Mouse (Mus musculus) stomach, embryonic 15.5 days (tissue): Measurements from ENCODE around the gene Itgae. TPM values are rescaled to one million over a fixed set of nuclear protein-coding genes. Genes with fewer than 3 reads are reported as not detected.

Source experiments
- ATAC-seq: fragments of 200-750 bp; cut with Nextera tagmentation; 2 replicates; pipeline ENCODE4 v1.8.0; 2017; ENCODE audit warnings: low read depth, moderate number of reproducible peaks, moderate TSS enrichment; ENCODE audit not compliant: insufficient read depth, low FRiP score
- H3K27ac ChIP-seq: fragments of 300-500 bp; sonication (generic); 2 replicates; pipeline ENCODE4 v1.5.1; 2015; ENCODE audit warnings: mild to moderate bottlenecking, inconsistent platforms
- H3K27me3 ChIP-seq: fragments of 300-500 bp; sonication (generic); replicated peaks from 2 replicates; pipeline ENCODE4 v1.6.1; 2015; ENCODE audit warnings: inconsistent platforms
- H3K36me3 ChIP-seq: fragments of 300-500 bp; sonication (generic); 2 replicates; pipeline ENCODE4 v1.6.1; 2015; ENCODE audit warnings: inconsistent platforms
- H3K4me1 ChIP-seq: fragments of 300-500 bp; sonication (generic); 2 replicates; pipeline ENCODE4 v1.6.1; 2015; ENCODE audit warnings: inconsistent platforms
- H3K4me2 ChIP-seq: fragments of 300-500 bp; sonication (generic); 2 replicates; pipeline ENCODE4 v1.6.1; 2015; ENCODE audit warnings: mild to moderate bottlenecking, inconsistent platforms
- H3K4me3 ChIP-seq: fragments of 300-500 bp; sonication (generic); replicated peaks from 2 replicates; pipeline ENCODE4 v1.5.1; 2015; ENCODE audit warnings: inconsistent platforms
- H3K9ac ChIP-seq: fragments of 300-500 bp; sonication (generic); 2 replicates; pipeline ENCODE4 v1.6.1; 2015; ENCODE audit warnings: inconsistent platforms
- H3K9me3 ChIP-seq: fragments of 300-500 bp; sonication (generic); 2 replicates; pipeline ENCODE4 v1.6.1; 2016; ENCODE audit warnings: inconsistent platforms
- WGBS: fragments of 180-500 bp; shearing (Covaris S2); methylation state at CpG from one replicate; pipeline ENCODE4 v1.1.7; 2015; 5-methylcytosine and 5-hydroxymethylcytosine counted together
- polyA plus RNA-seq: library from polyadenylated mRNA; unstranded; fragments of >200 nt; fragmentation: Nextera tagmentation; extraction: Ambion mirVana; gene quantifications from 2 replicates; pipeline ENCODE4 v1.2.1, GENCODE M21; 2015

Gene Itgae
- polyA plus RNA-seq, 1 experiment from 2014 or later, result 0.33 TPM

GRCm38 (mm10) chr11:73185872-73186615, 95.7 kb downstream of the Itgae start:
- H3K4me2 ChIP-seq, result no peak overlapping the region

GRCm38 (mm10) chr11:73187231-73187630, 96.8 kb downstream of the Itgae start:
- H3K4me3 ChIP-seq, result no peak overlapping the region
- H3K9me3 ChIP-seq, result no peaks in the 10 kb centered on the region
- no peaks in the 10 kb centered on the region for H3K27me3 ChIP-seq
- H3K4me2 ChIP-seq, result no peak overlapping the region
- H3K27ac ChIP-seq, result no peak overlapping the region
- no peak for ATAC-seq
- H3K36me3 ChIP-seq, result peaks cover 21% of the 10 kb centered on the region
- no peaks in the 10 kb centered on the region for H3K4me1 ChIP-seq
- 82% methylated on average over 6 of the region's 6 CpGs for WGBS
- no peak overlapping the region for H3K9ac ChIP-seq

More at GRCm38 (mm10) chr11:73185872-73186615, 95.7 kb downstream of the Itgae start:
- no peaks in the 10 kb centered on the region for H3K9me3 ChIP-seq
- ATAC-seq, result no peak
- peaks cover 23% of the 10 kb centered on the region for H3K36me3 ChIP-seq
- 92% methylated on average over 10 of the region's 10 CpGs for WGBS
- no peak overlapping the region for H3K9ac ChIP-seq
- no peak overlapping the region for H3K4me3 ChIP-seq
- H3K27me3 ChIP-seq, result no peaks in the 10 kb centered on the region
- H3K27ac ChIP-seq, result no peak overlapping the region
- no peaks in the 10 kb centered on the region for H3K4me1 ChIP-seq

- Histone ChIP-seq H3K9ac (no peak overlapping the region), H3K9me3 (no peaks in the 10 kb centered on the region), H3K36me3 (0 out of 2 replicates have a peak, but pooled peaks cover 7% of the 10 kb centered on the region), H3K4me1 (0 out of 2 replicates have a peak, but pooled peaks cover under 1% of the 10 kb centered on the region), H3K4me2 (no peak overlapping the region), H3K27me3 (no peaks in the 10 kb centered on the region), H3K27ac (no peak overlapping the region), H3K4me3 (no peak overlapping the region)
- WGBS, result 71% methylated on average over 6 of the region's 6 CpGs
- no peak for ATAC-seq
Observed at GRCm38 (mm10) chr11:73193047-73193446, 102.7 kb downstream of the Itgae start.

- no peak for ATAC-seq
- H3K4me3 ChIP-seq, result no peak overlapping the region
- H3K9me3 ChIP-seq, result no peaks in the 10 kb centered on the region
- 0 out of 2 replicates have a peak, but pooled peaks cover 5% of the 10 kb centered on the region for H3K36me3 ChIP-seq
- no peak overlapping the region for H3K9ac ChIP-seq
- H3K4me2 ChIP-seq, result no peak overlapping the region
- H3K27me3 ChIP-seq, result no peaks in the 10 kb centered on the region
- H3K27ac ChIP-seq, result no peak overlapping the region
- WGBS, result 70% methylated on average over 2 of the region's 2 CpGs
- H3K4me1 ChIP-seq, result 0 out of 2 replicates have a peak, but pooled peaks cover 2% of the 10 kb centered on the region
Observed at GRCm38 (mm10) chr11:73194444-73194843, 104.1 kb downstream of the Itgae start.

Other genes starting within 250 kb of the Itgae start
- gene Atp2a3, start 129.4 kb upstream of the Itgae start, polyA plus RNA-seq, result 18.9 and 20.6 TPM in 2 replicates
- 33.7 and 52.1 TPM in 2 replicates for gene P2rx1, start 91.5 kb upstream of the Itgae start, polyA plus RNA-seq
- gene Camkk1, start 71.6 kb upstream of the Itgae start, polyA plus RNA-seq, result 10.6 and 10.9 TPM in 2 replicates
- gene Ncbp3, start 42.8 kb upstream of the Itgae start, polyA plus RNA-seq, result 10.4 and 12.0 TPM in 2 replicates
- 14.4 and 14.6 TPM in 2 replicates for gene Haspin, start 47.7 kb downstream of the Itgae start, polyA plus RNA-seq
- gene P2rx5, start 69.8 kb downstream of the Itgae start, polyA plus RNA-seq, result 0.14 and 0.30 TPM in 2 replicates
- gene Emc6, start 86.5 kb downstream of the Itgae start, polyA plus RNA-seq, result 111 and 117 TPM in 2 replicates
- gene Tax1bp3, start 86.5 kb downstream of the Itgae start, polyA plus RNA-seq, result 208 and 211 TPM in 2 replicates
- 17.0 and 18.2 TPM in 2 replicates for gene Ctns, start 108.5 kb downstream of the Itgae start, polyA plus RNA-seq
- gene Shpk, start 108.9 kb downstream of the Itgae start, polyA plus RNA-seq, result 2.8 and 3.6 TPM in 2 replicates
- 0.08 TPM in 1 of 2 replicates, not detected in the other for gene Trpv1, start 143.7 kb downstream of the Itgae start, polyA plus RNA-seq
- 0.12 and 0.22 TPM in 2 replicates for gene Trpv3, start 176.8 kb downstream of the Itgae start, polyA plus RNA-seq
- 2.7 and 3.2 TPM in 2 replicates for gene Aspa, start 239.0 kb downstream of the Itgae start, polyA plus RNA-seq
- not detected in 2 replicates for gene Gm49340, start 239.2 kb downstream of the Itgae start, polyA plus RNA-seq
- 0.23 and 0.27 TPM in 2 replicates for gene Spata22, start 239.2 kb downstream of the Itgae start, polyA plus RNA-seq